Mouse (Mus musculus): ENCODE results near the gene C77080. TPM values are rescaled to one million over a fixed set of nuclear protein-coding genes. Genes with fewer than 3 reads are reported as not detected.

C77080 gene
- total and polyA plus RNA-seq, 2 experiments from 2014 or later = 0.78 to 7.8 TPM

DNA sequence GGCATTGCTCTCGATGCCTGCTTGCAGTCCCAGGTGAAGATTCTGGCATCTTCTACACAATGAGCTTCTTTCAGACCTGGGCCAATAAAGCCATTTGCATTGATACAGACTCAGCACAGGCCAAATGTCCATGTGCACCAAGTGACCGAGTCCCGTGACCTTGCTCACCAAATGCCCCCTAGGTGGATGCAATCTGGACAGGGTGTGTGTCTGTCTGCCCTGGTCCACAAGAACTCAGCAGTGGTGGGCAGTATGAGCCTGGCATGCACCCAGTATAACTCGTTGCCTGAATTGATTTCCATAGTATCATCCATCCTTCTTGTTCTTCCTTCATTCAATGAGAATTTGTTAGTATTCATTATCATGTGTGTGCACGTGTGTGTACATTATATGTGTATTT, 22.0 kb upstream of the C77080 start:
- H3K9me3 ChIP-seq (replicated peaks; ENCODE audit: control insufficient read depth, low read length) = no peaks in the 10 kb centered on the region

DNA sequence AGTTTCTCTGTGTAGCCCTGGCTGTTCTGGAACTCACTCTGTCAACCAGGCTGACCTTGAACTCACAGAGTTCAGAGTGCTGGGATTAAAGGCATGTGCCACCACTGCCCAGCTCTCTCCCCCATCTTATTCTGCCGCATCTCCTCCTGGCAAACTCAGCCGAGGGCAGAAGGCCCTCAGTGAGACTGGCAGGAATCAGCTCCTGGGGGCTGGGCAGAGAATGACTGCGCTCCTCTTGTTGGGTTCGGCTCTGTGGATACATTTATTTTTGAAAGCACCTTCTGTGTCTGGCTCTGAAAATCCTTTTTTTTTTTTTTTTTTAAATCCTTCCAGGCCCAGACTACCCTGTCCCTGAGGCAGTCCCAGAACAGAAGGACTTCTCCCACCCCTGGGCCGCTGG, 21.6 kb upstream of the C77080 start:
- Histone ChIP-seq H3K36me3 (replicated peaks; ENCODE audit: control insufficient read depth, insufficient read depth, low read length) (no peaks in the 10 kb centered on the region), H3K27me3 (ENCODE audit: control insufficient read depth, insufficient read depth, low read length) (peaks cover 16% of the 10 kb centered on the region; the same call in 1 of the 2 replicates), H3K27ac (ENCODE audit: low read depth) (no peak overlapping the region), H3K4me2 (ENCODE audit: low read depth, low read length) (no peak overlapping the region), H3K9ac (replicated peaks; ENCODE audit: low read depth, low read length) (no peak overlapping the region), H3K4me1 (ENCODE audit: control insufficient read depth, insufficient read depth) (peaks cover 9% of the 10 kb centered on the region; the same call in 1 of the 2 replicates), H3K4me3 (ENCODE audit: low read depth, low read length) (no peak overlapping the region), H3K9me3 (replicated peaks; ENCODE audit: control insufficient read depth, low read length) (no peaks in the 10 kb centered on the region)
- WGBS = 84% methylated on average over 5 of the region's 5 CpGs
- TF ChIP-seq EP300 (IDR thresholded peaks at IDR 0.05; ENCODE audit: low read depth) = no peak
- no peak for TF ChIP-seq CTCF (IDR thresholded peaks at IDR 0.05; ENCODE audit: low read depth)
- ATAC-seq (ENCODE audit: insufficient read depth, low read depth) = no peak
- DNase-seq (ENCODE audit: low spot score) = no peak

More for the DNA sequence above, 22.0 kb upstream of the C77080 start:
- TF ChIP-seq EP300 (IDR thresholded peaks at IDR 0.05; ENCODE audit: low read depth) = no peak
- no peak for TF ChIP-seq CTCF (IDR thresholded peaks at IDR 0.05; ENCODE audit: low read depth)
- WGBS = 84% methylated on average over 5 of the region's 5 CpGs
- H3K4me1 ChIP-seq (ENCODE audit: control insufficient read depth, insufficient read depth) = peaks cover 9% of the 10 kb centered on the region; the same call in 1 of the 2 replicates
- no peak for ATAC-seq (ENCODE audit: insufficient read depth, low read depth)
- no peak overlapping the region for H3K4me3 ChIP-seq (ENCODE audit: low read depth, low read length)
- peaks cover 16% of the 10 kb centered on the region; the same call in 1 of the 2 replicates for H3K27me3 ChIP-seq (ENCODE audit: control insufficient read depth, insufficient read depth, low read length)
- H3K4me2 ChIP-seq (ENCODE audit: low read depth, low read length) = no peak overlapping the region
- no peaks in the 10 kb centered on the region for H3K36me3 ChIP-seq (replicated peaks; ENCODE audit: control insufficient read depth, insufficient read depth, low read length)
- no peak overlapping the region for H3K27ac ChIP-seq (ENCODE audit: low read depth)
- H3K9ac ChIP-seq (replicated peaks; ENCODE audit: low read depth, low read length) = no peak overlapping the region
- DNase-seq (ENCODE audit: low spot score) = no peak

DNA sequence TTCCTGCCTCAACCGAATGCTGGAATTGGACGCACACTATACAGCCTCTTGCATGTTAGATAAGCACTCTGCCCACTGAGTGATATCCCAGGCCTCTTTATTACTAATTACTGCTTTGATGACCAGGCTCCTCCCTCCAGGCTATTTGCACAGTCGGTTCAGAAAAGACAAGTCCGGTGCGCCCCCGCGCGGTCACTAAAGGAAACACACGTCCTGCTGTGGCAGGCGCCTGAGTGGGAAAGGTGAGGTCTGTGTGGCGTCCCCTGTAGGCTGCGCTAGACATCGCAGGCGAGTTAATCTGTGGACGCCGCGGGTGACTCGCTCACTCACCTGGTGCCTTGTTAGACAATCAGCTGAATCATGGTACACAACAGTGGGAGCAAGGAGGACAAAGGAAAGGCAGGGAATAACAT, 15.3 kb upstream of the C77080 start:
- no peak overlapping the region for H3K4me3 ChIP-seq (ENCODE audit: low read depth, low read length)
- no peak overlapping the region for H3K9ac ChIP-seq (replicated peaks; ENCODE audit: low read depth, low read length)
- H3K4me1 ChIP-seq (ENCODE audit: control insufficient read depth, insufficient read depth) = peaks cover 3% of the 10 kb centered on the region; the same call in 1 of the 2 replicates
- TF ChIP-seq EP300 (IDR thresholded peaks at IDR 0.05; ENCODE audit: low read depth) (no peak), CTCF (IDR thresholded peaks at IDR 0.05; ENCODE audit: low read depth) (peak; percentile 100)
- H3K9me3 ChIP-seq (replicated peaks; ENCODE audit: control insufficient read depth, low read length) = no peaks in the 10 kb centered on the region
- ATAC-seq (ENCODE audit: insufficient read depth, low read depth) = peak; percentile 70; the same call in 1 of the 2 replicates
- DNase-seq (ENCODE audit: low spot score) = peak; percentile 91
- WGBS = under 1% methylated on average over 18 of the region's 18 CpGs
- 0 out of 2 replicates have a peak, but pooled peaks cover 6% of the 10 kb centered on the region for H3K27me3 ChIP-seq (ENCODE audit: control insufficient read depth, insufficient read depth, low read length)
- no peak overlapping the region for H3K27ac ChIP-seq (ENCODE audit: low read depth)
- no peak overlapping the region for H3K4me2 ChIP-seq (ENCODE audit: low read depth, low read length)
- no peaks in the 10 kb centered on the region for H3K36me3 ChIP-seq (replicated peaks; ENCODE audit: control insufficient read depth, insufficient read depth, low read length)

GRCm38 (mm10) chr4:129272756-129273046, 11.5 kb upstream of the C77080 start:
- no peak overlapping the region for H3K4me3 ChIP-seq (ENCODE audit: low read depth, low read length)
- H3K9ac ChIP-seq (replicated peaks; ENCODE audit: low read depth, low read length) = no peak overlapping the region
- 0 out of 2 replicates have a peak, but pooled peaks cover 9% of the 10 kb centered on the region for H3K27me3 ChIP-seq (ENCODE audit: control insufficient read depth, insufficient read depth, low read length)
- TF ChIP-seq EP300 (IDR thresholded peaks at IDR 0.05; ENCODE audit: low read depth) (no peak), CTCF (IDR thresholded peaks at IDR 0.05; ENCODE audit: low read depth) (peak; percentile 55)
- H3K4me1 ChIP-seq (ENCODE audit: control insufficient read depth, insufficient read depth) = peaks cover 3% of the 10 kb centered on the region; the same call in 1 of the 2 replicates
- peak; percentile 45 for DNase-seq (ENCODE audit: low spot score)
- peak; percentile 37 for ATAC-seq (ENCODE audit: insufficient read depth, low read depth)
- no peaks in the 10 kb centered on the region for H3K9me3 ChIP-seq (replicated peaks; ENCODE audit: control insufficient read depth, low read length)
- WGBS = 17% methylated on average over 5 of the region's 5 CpGs
- no peak overlapping the region for H3K27ac ChIP-seq (ENCODE audit: low read depth)
- H3K4me2 ChIP-seq (ENCODE audit: low read depth, low read length) = 0 out of 2 replicates have a peak overlapping the region, but pooled peaks have one; percentile 6
- no peaks in the 10 kb centered on the region for H3K36me3 ChIP-seq (replicated peaks; ENCODE audit: control insufficient read depth, insufficient read depth, low read length)

GRCm38 (mm10) chr4:129271991-129272755, 11.0 kb upstream of the C77080 start:
- ATAC-seq (ENCODE audit: insufficient read depth, low read depth) (0 out of 2 replicates have a peak, but pooled peaks have one; percentile 3), DNase-seq (ENCODE audit: low spot score) (no peak)
- 0 out of 2 replicates have a peak, but pooled peaks cover 9% of the 10 kb centered on the region for H3K27me3 ChIP-seq (ENCODE audit: control insufficient read depth, insufficient read depth, low read length)
- H3K4me3 ChIP-seq (ENCODE audit: low read depth, low read length) = no peak overlapping the region
- no peaks in the 10 kb centered on the region for H3K9me3 ChIP-seq (replicated peaks; ENCODE audit: control insufficient read depth, low read length)
- no peak overlapping the region for H3K27ac ChIP-seq (ENCODE audit: low read depth)
- H3K9ac ChIP-seq (replicated peaks; ENCODE audit: low read depth, low read length) = no peak overlapping the region
- 17% methylated on average over 15 of the region's 15 CpGs for WGBS
- 0 out of 2 replicates have a peak overlapping the region, but pooled peaks have one; percentile 6 for H3K4me2 ChIP-seq (ENCODE audit: low read depth, low read length)
- H3K36me3 ChIP-seq (replicated peaks; ENCODE audit: control insufficient read depth, insufficient read depth, low read length) = no peaks in the 10 kb centered on the region
- H3K4me1 ChIP-seq (ENCODE audit: control insufficient read depth, insufficient read depth) = peaks cover 3% of the 10 kb centered on the region; the same call in 1 of the 2 replicates
- TF ChIP-seq EP300 (IDR thresholded peaks at IDR 0.05; ENCODE audit: low read depth) (no peak), CTCF (IDR thresholded peaks at IDR 0.05; ENCODE audit: low read depth) (no peak)
